Mouse (Mus musculus): ENCODE measurements at regions not wholly inside any gene's neighbourhood (a gene's known extent, or its start where the extent isn't known, plus 50 kb on each side); places are given as distances from the start of the nearest gene placed in this dataset.

DNA sequence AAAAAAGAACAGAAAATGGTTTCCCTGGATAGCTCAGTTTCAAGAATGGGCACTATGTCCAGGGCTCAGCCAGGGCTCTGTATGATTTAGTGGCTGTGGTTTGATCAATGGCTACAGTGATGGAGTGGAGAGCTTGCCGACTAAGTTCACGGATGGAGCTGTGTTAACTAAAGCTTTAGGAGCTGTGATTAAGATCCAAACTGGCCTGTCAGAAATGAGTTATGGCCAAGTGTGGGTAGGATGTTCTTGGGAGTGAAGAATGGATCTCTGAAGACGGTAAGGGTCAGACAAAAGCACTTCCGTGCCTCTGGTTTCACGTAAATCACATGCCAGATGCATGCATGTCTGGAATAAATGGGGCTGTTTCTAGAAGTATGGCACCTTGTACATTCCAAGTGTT is 447.9 kb upstream of the Adamts9 start:
- no peak for DNase-seq

DNA sequence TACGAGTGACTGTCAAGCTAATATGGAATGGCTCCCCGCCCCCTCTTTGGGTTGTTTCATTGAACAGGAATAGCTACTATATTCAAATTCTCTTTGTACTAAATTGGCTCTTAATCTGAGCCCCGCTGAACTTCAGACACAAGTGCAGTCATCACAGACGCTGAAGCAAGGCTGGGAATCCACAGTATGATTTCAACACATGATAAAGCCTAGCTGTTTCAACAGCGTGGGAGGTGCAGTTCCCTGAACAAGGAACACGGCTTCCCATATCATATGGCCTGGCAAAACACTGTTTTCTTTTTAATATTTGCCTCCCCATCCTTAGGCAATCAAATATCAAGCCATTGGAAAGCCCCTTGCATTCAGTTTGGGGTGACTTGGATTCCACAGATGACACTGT is 428.0 kb upstream of the Adamts9 start:
- DNase-seq, result no peak

DNA sequence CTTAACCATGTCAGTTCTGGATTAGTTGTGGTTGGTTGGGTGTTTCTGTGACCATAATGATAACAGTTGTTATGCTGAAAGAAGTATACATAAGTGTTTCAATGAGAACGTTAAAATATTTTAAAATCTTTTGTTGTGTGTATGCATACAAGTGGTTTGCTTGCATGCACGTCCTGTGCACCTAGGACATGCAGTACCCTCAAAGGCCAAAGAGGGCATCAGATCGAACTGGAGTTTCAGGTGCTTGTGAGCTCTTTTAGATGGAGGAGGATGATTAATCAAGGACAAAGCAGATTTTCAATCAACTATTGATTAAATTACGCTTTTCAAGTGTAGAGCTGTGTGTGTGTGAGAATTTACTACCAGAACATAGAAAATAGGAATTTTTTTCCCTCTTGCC is 420.6 kb upstream of the Adamts9 start:
- no peak for DNase-seq

DNA sequence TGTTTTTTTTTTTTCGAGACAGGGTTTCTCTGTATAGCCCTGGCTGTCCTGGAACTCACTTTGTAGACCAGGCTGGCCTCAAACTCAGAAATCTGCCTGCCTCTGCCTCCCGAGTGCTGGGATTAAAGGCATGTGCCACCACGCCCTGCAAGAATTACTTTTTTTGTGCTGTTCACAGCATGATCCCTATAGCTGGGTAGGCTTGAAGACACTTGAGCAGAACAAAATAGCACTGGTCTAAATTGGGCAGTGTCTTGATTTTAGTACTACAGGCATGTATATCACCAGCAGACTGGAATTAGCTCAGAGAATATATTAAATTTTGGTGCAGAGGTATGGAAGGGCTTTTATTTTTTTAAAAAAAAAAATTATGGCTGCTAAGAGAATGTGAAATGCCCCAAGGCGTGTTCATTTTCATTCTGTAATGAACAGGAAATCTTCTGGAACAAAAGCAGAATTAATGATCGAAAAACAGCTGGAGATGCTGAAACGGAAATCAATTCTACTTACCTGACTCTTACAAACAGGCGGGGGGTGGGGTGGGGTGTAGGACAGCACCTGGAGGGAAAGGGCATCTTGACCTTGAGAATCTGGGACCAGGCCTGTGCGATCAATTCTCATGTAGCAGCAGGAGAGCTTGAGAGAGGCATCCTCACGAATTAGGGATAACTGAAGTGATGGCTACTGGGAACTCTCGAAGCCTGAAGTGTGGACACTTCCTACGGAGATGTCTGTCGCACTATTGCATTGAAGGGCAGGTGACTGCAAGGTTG is 410.2 kb upstream of the Adamts9 start:
- DNase-seq, result no peak

DNA sequence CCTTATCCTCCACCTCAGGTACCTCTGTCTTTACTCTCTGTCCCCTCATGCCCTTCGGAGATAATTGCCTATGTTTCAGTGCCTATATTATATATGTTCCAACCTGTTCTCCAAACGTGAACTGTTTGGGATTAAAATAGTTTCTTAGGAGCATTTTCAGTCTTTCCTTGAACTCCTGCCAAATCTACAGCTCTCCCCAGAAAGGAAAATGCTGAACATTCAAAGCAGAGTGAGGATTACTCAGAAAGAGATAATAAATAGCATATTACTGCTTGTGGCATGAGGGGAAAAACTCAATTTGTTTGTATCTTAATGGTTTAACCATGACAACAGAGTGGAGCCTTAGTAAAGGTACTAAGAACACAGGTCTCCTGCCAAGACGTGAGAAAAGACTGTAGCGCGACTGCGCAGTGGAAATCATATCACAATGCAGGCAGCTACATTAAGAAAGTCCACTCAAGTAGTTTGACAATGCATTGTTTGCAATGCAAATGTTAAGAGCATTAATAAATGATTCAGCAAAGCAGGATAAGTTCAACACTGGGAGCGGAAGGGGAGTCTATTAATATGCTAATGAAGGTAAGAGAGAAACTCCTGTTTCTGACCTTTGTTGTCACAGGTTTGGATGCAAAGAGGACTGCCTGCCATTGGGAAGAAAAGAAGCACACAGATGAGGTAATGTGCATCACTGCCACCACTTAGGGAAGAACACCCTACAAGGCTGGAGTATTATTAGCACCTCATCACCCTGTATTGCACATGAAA is 406.8 kb upstream of the Adamts9 start:
- no peak for DNase-seq

DNA sequence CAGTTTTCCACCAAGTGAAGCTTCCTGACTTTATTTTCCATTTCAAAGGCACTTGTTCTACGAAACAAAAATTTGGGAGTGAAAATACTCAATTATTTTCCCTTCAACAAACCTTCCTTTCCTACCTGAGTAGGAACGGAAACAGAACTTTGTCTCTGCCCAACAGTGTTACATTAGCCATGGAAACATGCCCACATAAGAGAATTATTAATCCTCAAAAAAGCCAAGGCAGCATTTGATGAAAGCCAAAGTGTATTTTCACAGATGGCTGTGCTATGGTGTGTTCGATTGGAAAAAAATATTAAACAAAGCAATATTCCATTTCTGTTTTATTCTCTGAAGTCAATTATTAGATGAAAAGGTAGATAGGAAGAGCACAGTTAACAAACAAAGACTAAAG is 404.8 kb upstream of the Adamts9 start:
- DNase-seq, result no peak

DNA sequence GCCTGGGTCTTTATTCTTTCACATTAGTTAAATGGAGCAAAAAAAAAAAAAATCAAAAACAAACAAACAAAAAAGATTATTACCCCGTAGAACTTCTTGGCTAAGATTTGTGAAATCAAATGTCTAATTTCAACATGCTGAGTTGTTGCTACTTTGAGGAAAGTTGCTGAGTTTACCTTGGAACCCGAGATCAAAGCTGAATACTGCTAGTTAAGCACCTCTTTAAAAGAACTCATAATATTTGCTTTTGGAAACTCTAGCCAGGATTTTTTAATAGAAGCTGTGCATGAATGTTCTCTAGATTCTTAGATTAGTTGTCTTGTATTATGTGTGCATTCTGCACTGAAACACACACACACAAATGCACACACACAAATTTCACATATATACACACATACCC is 385.4 kb upstream of the Adamts9 start:
- no peak for DNase-seq

DNA sequence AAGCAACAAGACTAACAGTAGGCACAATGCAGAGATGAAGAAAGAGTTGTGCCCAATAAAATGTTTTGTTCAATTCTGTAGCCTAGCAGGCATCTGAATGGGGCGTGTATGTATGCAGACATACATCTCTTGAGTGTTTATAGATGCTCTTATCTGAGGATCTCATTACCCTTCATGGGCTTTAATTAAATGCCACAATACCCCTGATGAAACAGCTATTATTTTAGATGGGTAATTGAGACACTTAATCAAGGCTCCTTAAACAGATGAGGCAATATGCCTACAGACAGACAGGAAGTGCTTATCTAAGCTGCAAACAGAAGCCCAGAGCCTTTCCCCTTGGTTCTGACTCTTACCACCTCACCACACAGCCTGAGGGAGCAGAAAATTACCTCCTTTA is 384.6 kb upstream of the Adamts9 start:
- DNase-seq, result no peak

DNA sequence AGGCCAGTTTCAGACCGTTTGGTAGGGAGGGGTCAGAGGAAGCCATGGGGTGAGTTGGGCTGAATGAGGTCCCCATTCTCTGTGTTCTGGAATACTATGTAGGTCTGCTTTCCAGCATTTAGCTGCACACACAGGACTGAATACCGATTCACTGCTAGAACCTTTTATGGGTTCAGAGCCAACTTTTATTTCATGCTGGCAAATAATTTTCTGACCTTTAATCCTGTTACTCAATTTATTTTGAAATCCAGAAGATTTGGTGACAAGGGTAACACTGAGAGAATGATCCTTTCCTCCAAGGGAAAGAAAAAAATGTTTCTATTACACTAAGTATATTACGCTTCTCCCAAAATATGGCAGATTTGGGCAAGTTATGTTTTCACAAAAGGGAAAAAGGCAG is 380.6 kb upstream of the Adamts9 start:
- DNase-seq, result no peak

DNA sequence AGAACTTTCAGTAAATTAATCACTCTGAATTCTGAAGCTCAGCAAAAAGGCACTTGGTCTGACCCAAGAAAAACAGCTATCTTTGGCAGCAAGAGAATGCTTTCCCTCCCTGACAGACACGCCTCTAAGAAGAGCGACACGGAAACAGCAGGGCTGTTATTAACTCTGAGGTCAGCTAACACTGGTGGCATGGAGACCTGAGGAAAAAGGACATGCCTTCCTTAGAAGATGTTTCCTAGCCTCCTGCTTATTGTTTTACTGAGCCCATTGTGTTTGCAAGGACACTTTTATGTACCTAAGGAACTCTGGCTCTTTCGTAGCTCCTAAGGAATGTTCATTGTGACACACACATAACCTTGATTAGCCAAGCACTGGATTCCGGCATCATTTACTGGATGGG is 371.3 kb upstream of the Adamts9 start:
- DNase-seq, result no peak

DNA sequence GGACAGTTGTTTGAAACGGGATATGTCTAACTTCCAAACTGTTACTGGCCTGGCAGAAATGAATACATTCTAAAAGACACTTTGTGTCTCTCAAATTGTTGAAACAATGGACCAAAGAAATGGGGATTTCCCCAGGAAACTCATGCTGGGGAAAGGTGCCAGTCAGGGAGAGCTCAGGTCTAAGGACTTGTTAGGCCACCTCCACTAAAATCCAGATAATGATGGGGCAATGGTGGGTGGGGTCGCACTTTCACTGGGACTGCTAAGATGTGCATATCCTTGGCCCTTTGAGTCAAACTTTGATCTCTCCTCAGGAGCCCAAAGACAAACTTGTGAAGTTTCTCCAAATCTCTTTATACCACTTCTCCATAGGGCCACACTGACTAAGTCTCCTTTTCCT is 361.9 kb upstream of the Adamts9 start:
- DNase-seq, result no peak

DNA sequence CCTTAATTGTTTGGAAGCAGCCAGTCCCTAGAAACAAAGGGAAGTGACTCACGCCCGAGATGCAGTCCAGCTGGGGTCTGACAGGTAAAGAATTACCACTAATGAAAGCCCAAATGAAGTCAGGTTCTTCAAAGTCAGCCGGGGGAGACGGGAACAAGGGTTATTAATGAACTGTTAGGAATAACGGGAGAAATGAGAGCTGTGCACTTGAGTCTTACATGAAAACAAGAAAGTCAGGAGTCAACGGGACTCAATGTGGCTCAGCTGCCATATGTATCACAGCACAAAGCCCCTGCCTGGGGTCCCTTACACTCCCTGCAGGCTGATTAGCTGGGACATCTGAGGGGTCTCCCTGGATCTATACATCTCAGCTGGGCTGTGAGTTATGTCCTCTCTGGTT is 354.7 kb upstream of the Adamts9 start:
- no peak for DNase-seq

DNA sequence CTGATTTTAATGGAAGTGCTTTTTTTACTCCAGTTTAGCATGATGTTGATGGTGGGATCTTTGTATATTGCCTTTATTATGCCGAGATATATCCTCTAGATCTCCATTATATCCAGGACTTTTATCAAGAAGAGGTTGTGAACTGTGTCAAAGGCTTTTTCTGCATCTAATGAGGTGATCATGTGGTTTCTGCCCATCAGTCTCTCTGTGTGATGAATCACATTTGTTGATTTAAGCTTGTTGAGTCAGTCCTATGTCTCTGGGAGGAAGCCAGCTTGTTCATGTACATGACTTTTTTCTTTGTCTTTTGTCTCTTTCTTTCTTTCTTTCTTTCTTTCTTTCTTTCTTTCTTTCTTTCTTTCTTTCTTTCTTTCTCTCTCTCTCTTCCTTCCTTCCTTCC is 348.4 kb upstream of the Adamts9 start:
- no peak for DNase-seq

DNA sequence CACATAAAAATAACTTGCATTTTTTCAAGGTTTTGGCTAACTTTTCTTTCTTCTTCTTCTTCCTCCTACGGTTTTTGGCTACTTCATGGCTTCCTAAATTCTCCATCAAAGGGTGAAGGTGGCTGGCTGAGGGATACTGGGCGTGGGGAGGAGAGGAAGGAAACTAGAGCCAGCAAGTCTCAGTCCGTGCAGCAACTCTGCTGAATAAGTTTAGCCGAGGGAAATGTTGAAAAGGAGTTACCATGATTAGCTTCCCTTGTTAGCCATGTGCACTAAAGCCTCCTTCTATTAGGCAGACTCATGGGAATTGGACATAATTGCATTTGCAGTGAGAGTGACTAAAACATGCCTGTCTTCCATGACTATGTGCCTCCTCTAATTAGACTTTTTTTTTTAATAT is 345.1 kb upstream of the Adamts9 start:
- DNase-seq, result no peak

DNA sequence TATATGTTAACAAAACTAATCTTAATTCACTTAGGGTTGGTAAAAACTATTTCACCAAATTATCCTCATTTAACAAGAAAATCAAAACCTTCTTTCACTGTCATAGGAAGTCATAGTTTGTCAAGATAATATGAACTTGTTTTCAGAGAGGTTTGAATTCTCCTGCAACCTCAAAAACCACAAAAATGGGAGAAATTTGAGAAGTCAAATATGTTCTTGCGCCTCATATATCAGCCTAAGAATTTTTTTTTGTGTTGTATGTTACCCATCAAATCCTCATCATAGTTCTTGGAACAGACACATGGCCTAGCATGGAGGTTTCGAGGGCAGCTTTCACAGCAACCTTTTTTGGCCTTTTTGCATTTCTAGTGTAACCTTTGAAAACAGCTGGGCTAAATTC is 342.5 kb upstream of the Adamts9 start:
- no peak for DNase-seq

DNA sequence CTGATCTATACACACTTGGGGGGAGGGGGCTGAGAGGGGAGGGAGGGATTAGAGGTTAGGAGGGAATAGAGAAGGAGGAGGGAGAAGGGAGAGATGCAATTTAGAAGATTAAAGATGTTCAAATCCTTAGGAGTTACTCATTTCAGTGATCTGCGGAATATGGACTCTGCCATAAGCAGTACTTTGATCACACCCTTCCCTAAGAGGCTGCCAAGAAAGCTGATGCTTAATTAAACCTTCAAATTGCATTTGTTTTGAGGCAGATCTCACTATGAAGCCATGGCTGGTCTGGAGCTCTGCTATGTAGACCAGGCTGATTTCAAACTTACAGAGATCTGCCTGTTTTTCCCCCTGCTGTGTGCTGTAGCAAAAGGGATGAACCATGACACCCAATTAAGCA is 338.2 kb upstream of the Adamts9 start:
- no peak for DNase-seq

DNA sequence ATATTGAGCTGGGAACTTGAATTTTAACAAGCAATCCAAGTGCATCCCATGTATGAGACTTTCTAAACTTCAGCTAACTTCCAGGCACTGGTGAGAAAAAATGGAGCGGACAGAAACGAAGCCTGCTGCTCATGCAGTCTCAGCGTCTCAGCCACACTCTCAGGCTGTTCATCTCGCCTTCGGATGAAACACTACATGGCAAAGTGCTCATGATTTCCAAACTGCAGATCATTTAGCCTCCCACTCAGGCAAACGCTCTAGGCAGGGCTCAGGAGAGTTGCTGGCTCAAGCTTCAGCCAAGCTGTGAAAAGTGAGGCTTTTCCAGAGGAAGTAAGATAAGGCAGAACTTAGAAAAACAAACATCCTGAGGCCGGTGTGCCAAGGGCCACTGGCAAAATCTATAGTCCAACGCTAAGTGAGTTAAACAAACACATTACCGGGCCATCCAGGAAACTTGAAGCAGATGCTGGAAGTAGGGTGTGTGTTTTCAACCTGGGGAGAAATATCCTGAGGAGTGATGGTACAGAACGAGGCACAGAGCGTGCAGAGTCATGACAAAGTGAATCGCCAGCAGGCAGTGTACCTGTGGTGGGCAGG is 330.7 kb upstream of the Adamts9 start:
- DNase-seq, result no peak

DNA sequence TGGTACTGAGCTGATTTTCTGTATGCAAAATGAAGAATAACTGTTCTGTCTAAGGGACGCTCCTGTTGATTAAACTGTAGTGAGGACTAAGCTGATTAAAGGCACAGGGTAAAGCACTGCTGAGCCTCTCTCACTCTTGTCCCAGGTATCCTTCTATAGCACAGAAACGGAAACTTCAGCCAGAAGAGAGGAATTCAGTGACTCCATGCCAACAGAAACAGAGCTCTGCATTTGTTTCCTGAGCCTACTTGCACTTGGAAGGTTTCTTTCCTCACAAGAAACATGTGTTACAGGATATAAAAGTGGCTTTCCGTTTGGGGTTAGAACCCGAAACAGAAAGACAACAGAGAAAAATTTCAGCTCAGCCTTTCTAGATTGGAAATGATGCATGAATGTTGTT is 328.9 kb upstream of the Adamts9 start:
- no peak for DNase-seq

DNA sequence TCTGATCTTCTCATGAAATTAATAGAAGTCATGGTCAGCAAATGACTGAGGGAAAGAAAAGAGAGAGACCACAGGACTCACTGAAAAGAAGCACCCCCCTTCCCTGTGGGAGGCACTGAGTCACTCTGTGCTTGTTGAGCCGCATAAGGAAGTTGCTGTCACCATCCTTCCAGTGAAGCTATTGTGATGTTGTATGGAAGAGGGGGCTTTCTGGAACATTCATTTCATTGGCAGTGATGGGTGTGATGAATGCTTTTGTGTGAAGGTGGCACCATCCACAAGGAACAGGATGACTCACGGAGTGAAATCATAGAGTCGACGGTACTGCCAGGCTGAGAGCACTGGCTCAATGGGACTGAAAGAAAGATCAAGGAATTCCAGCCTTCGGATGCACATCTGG is 323.5 kb upstream of the Adamts9 start:
- no peak for DNase-seq

DNA sequence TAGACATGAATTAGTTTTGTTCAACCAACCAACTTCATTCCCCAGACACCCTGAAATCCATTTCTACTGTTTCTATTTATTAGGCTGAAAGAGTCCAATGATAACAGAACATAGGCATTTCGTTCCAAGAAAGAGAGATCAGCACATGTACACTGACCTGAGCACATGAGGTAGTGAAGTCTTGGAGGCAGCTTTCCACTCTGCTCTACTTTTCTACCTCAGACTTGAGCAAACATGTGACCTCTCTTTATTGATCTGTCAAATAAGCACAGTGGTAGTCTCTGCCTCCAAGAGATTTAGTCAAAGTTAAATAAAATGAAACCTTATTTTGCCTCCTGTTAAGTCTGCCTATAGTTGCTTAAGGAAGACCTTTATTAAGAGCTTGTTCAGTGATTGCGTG is 321.9 kb upstream of the Adamts9 start:
- no peak for DNase-seq

DNA sequence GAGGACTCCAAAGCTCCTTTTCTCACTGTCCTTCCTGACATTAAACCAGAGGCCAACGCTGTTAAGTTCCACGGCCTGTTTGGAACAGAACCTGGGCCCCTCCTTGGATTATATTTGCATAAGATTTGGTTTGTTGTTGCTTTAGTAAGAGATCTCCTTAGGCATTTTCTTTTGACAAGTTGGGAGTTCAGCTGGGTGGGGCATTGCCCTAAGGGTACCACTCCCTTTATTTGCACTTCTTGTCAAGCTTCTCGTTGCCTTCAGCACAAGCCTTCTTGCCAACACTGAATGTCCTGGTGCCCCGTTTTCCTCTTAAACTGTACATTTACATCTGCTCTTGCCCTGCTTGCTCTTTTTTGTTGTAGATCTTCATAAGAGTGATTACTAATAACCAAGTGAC is 317.5 kb upstream of the Adamts9 start:
- no peak for DNase-seq

DNA sequence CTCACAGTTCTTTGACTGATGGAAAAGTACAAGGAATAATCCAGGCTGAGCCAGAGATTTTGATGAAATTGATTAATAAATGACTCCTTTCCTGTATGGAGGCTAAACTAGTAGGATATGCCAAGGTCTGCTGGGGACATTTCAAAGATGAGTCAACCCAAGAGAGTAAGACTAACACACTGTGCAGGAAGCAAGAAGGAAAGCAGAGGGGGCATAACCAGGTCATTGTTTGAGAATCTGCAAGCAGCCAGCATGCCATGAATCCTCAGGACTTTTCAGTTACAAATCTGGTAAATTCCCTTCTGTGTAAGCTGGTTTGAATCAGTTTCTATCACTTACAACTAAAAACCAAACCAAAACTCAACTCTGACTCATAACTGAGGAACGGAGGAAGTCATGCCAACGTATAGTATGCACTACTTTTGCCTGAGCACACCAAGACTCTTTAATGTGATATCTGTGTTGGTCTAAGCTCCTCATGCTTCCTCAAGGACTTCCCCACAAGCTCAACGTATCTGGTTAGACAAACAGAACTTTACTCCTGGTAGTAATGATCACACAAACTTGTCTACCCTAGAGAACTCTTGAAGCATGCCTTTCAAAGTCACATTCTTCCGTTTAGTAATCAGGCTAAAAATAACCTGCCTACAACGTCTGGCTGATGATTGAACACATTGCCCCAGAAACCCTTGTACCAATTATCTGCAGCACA is 314.0 kb upstream of the Adamts9 start:
- no peak for DNase-seq

DNA sequence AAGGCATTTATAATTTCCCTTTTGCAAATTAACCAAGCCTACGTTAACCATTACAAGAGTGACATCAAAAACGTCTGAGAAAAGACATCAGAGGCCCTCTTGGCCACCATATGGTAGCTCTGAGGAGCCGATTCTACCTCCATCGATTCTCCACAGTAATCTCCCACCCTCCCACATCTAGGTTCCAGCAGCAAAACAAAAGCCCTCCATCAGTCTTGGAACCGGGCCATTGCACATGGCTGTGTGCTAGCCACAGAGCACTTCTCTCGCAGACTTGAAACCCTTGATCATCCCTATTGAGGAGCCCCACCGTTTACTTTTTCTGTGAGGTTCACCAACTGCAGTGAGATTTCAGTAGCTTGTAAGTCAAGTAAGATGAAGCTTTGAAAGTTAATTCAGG is 310.5 kb upstream of the Adamts9 start:
- no peak for DNase-seq

DNA sequence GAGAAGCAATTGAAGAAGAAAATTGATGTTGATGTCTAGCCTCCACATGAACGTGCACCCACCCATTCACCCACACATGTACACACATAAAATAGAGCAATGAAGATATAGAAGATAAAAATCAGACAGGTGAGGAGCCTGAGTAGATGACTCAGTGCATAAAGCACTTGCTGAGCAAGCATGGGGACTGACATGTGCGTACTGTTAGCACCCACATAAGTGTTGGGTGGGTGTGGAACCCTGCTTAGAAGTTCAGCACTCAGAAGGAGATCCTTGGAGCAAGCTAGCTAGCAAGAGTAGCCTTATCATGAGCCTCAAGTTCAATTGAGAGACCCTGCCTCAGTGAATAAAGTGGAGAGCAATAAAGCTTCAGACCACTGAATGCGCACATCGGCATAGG is 305.7 kb upstream of the Adamts9 start:
- no peak for DNase-seq

Measured in spleen, adult 18-20 months (tissue).